Mouse (Mus musculus): ENCODE results near the gene Bhlhe23. TPM values are rescaled to one million over a fixed set of nuclear protein-coding genes. Genes with fewer than 3 reads are reported as not detected.

Gene Bhlhe23
- total RNA-seq, 2 experiments from 2014 or later = not detected

- DNase-seq = peak; percentile 51 to 62
Observed at GRCm38 (mm10) chr2:180779226-180780104, 2.8 kb upstream of the Bhlhe23 start.

GRCm38 (mm10) chr2:180775641-180776040 is 1.1 kb downstream of the Bhlhe23 start:
- intact Hi-C loops (cut with DNase I) = loop anchor here (5.0 kb wide), 3 partner anchors 193 to 303 kb away; partner anchors contain the start of gene Mrgbp
- DNase-seq = no peak

More at GRCm38 (mm10) chr2:180779226-180780104, 2.8 kb upstream of the Bhlhe23 start:
- intact Hi-C loops (cut with DNase I) = loop anchor here (2.0 to 5.0 kb wide), 4 partner anchors 35 to 307 kb away; partner anchors contain the start of gene Mrgbp

DNA sequence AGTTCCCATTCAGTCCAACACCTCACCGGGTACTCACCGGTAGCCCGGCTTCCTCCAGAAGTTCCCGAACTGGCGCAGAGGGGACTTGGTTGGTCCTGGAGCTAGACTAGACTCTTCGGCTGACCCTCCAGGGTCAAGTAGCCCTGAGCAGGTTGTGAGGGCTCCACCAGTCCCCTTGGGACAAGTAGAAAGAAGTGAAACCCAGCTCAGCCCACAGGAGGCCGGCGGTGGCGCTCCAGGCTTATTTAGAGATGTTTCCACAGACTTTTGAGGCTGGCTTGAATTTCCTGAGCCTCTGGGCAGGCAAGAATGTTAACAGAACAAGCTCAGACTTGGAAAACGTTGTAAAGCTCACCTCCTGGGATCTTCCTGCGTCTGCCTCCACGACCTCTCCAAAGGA is 1.5 kb downstream of the Bhlhe23 start:
- intact Hi-C loops (cut with DNase I) = loop anchor here (5.0 kb wide), 3 partner anchors 193 to 303 kb away; partner anchors contain the start of gene Mrgbp
- no peak for DNase-seq

- DNase-seq = no peak
- intact Hi-C loops (cut with DNase I) = no loop called here
Observed at GRCm38 (mm10) chr2:180765713-180766112, 11.0 kb downstream of the Bhlhe23 start.

- intact Hi-C loops (cut with DNase I) = no loop called here
- no peak for DNase-seq
Observed at GRCm38 (mm10) chr2:180764986-180765385, 11.7 kb downstream of the Bhlhe23 start.

DNA sequence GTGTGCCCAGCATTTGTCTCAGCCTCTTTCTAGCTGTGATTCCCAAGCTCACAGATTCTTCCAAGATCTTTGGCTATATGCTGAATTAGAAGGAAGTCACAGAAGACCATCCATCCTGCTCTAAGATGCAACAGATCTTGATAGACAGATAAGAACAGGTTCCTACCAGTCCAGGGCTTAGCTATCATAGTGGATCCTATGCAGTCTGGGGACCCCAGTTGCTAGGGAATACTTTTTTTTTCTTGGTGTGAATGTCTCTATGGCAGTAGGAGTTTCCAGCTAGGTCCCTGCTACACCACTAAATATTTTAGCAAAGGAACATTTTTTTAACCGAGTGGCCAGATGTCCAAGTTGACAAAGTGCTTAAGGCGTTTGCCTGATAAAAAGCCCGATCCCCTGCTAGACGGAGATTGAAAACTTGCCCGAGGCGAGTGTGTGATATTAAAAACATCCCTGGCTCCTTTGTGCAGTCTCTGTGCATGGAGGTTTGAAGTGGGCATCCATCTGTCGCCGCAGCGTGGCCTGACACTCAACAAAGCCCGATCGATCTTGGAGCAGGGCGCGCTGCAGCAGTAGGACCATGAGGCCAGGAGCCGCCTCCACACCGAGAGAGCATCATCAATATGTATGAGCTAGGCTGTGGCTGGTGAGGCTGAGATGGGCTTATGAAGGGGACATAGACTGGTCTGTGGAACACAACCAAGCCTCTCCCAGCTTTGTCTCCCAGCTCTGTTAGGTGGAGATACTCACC is 18.0 kb downstream of the Bhlhe23 start:
- intact Hi-C loops (cut with DNase I) = no loop called here
- no peak for DNase-seq

GRCm38 (mm10) chr2:180756786-180757185 is 19.9 kb downstream of the Bhlhe23 start:
- no peak for DNase-seq
- intact Hi-C loops (cut with DNase I) = no loop called here

DNA sequence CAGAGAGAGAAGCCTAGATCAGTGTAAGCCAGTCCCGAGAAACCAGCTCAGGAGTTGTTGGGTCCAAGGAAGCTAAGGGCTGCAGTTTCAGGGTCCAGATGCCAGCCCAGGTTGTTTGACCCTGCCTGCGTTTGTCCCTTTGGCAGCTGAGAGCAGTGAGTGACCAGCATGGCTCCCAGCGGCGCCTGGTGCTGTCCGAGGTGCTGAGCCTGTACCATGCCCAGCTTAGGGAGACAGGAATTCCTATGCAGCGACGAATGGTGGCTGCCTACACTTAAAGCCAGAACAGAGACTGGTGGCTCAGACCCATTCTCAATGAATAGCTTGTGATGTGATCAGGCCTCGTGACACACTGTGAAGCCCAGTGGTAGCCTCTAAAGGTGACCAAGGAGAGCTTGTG is 20.8 kb downstream of the Bhlhe23 start:
- intact Hi-C loops (cut with DNase I) = no loop called here
- DNase-seq = peak; percentile 39 to 56

GRCm38 (mm10) chr2:180754976-180755688 is 21.6 kb downstream of the Bhlhe23 start:
- no peak for DNase-seq
- intact Hi-C loops (cut with DNase I) = no loop called here

- intact Hi-C loops (cut with DNase I) = loop anchor here (5.0 kb wide), 2 partner anchors 182 to 277 kb away; no protein-coding TSS in a partner anchor
Observed at GRCm38 (mm10) chr2:180748904-180749303, 27.8 kb downstream of the Bhlhe23 start.

GRCm38 (mm10) chr2:180746569-180747192 is 30.0 kb downstream of the Bhlhe23 start:
- no peak for DNase-seq
- intact Hi-C loops (cut with DNase I) = loop anchor here (5.0 kb wide), 2 partner anchors 179 to 274 kb away; no protein-coding TSS in a partner anchor

More at GRCm38 (mm10) chr2:180748904-180749303, 27.8 kb downstream of the Bhlhe23 start:
- no peak for DNase-seq

GRCm38 (mm10) chr2:180745248-180745927 is 31.3 kb downstream of the Bhlhe23 start:
- intact Hi-C loops (cut with DNase I) = loop anchor here (1.0 to 5.0 kb wide), 6 partner anchors 33 to 273 kb away; no protein-coding TSS in a partner anchor
- peak; percentile 86 to 90 for DNase-seq

DNA sequence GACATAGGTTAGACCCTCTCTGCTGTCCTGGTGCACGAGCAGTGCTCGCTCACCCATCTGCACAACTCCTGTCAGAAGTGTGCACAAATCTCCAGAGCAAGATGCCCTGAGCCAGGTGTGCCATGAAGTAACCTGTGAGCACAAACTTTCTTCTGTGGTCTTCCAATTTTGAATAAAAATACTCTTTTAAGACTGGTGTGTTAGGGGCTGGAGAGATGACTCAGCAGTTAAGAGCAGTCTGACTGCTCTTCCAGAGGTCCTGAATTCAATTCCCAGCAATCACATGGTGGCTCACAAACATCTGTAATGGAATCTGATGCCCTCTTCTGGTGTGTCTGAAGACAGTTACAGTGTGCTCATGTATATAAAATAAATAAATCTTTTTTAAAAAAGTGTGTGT is 33.4 kb downstream of the Bhlhe23 start:
- no peak for DNase-seq
- intact Hi-C loops (cut with DNase I) = no loop called here

DNA sequence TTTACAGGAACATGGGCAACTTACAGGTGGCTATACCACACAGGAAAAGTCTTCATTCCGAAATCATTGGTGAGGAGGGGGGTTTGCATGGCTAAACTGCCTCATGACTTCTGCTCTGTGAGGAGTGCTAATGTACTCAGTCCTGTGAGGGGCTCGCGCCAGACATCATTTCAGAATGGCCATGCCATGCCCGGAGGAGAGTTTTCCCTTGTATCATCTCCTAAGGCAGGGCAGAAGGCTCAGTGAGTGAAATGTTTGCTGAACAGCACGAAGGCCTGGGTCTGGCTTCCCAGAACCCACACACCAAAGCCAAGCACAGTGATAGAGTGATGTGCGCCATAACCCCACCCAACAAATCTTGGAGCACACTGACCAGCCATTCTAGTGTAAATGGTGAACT is 33.9 kb downstream of the Bhlhe23 start:
- intact Hi-C loops (cut with DNase I) = no loop called here
- DNase-seq = no peak

DNA sequence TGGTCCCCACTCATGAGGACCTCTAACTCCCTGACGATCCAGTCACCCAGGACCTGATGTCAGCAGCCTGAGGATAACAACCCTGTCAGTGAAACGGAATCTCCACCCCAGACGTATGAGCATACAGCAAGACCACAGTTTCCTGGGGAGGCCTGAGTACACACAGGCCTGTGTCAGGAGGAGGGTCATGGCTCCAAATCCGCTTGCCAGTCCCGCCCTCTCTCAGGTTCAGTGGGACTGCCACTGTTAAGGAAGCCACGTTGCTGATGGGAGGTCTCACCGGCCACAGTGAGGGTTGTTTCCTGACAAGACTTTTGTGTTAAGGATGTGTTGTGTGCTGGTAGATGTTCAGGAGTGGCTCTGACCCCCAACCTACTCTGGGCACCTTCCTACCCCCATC is 35.3 kb downstream of the Bhlhe23 start:
- intact Hi-C loops (cut with DNase I) = no loop called here
- DNase-seq = no peak

- DNase-seq = no peak
- intact Hi-C loops (cut with DNase I) = no loop called here
Observed at GRCm38 (mm10) chr2:180740349-180740748, 36.4 kb downstream of the Bhlhe23 start.

DNA sequence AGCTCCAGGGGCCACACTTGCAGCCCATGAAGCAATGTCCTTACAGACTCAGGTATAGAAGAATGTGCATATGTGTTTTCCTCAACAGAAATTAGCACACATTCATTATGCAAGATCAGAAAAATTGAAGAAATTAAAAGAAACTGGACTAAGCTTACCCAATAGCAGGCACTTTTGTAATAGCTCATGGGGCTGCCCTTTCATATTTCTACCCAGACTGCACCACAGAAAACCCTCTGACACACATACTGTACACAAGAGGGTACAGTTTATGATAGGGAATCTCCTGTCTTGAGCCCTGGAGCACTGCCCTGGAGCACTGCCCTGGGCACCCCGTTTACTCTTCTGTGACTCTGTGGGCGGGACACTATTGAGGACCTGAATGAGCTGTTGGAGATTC is 38.7 kb downstream of the Bhlhe23 start:
- no peak for DNase-seq
- intact Hi-C loops (cut with DNase I) = no loop called here

- intact Hi-C loops (cut with DNase I) = no loop called here
- DNase-seq = no peak
Observed at GRCm38 (mm10) chr2:180735232-180735631, 41.5 kb downstream of the Bhlhe23 start.

GRCm38 (mm10) chr2:180731984-180732383 is 44.7 kb downstream of the Bhlhe23 start:
- intact Hi-C loops (cut with DNase I) = no loop called here
- no peak for DNase-seq

Data from heart, postnatal 36 days (tissue).